Mouse (Mus musculus): ENCODE data around the gene Nhej1. TPM values are rescaled to one million over a fixed set of nuclear protein-coding genes. Genes with fewer than 3 reads are reported as not detected.

Nhej1 gene
- total RNA-seq, 4 experiments from 2014 or later: 4.3 to 5.7 (median 4.7) TPM

GRCm38 (mm10) chr1:74936221-74936830 lies 188.7 kb downstream of the Nhej1 start:
- no peak for DNase-seq (ENCODE audit: low spot score in 2 of 2)

GRCm38 (mm10) chr1:74935402-74935801 lies 189.6 kb downstream of the Nhej1 start, which contains the start of gene Cfap65:
Cfap65 (minus strand) TSS chr1:74935599.
- no peak for DNase-seq (ENCODE audit: low spot score in 2 of 2)

- DNase-seq (ENCODE audit: low spot score in 2 of 2): no peak
These were observed 197.2 kb downstream of the Nhej1 start for GRCm38 (mm10) chr1:74927621-74928296.

GRCm38 (mm10) chr1:74926721-74927120 lies 198.3 kb downstream of the Nhej1 start:
- DNase-seq (ENCODE audit: low spot score in 2 of 2): no peak

- no peak for DNase-seq (ENCODE audit: low spot score in 2 of 2)
These were observed 200.5 kb downstream of the Nhej1 start for GRCm38 (mm10) chr1:74924464-74924863.

Other genes with a start within 250 kb of the Nhej1 start
- not detected for gene Fev, start 239.8 kb downstream of the Nhej1 start, total RNA-seq (2022)
- not detected for gene Cryba2, start 232.1 kb downstream of the Nhej1 start, total RNA-seq (2022)
- gene Cfap65, start 189.6 kb downstream of the Nhej1 start, total RNA-seq (2022): not detected
- under 1 TPM in 2 of 4 experiments, not detected in 2; 0.16 to 0.19 TPM for gene Ihh, start 173.5 kb downstream of the Nhej1 start, total RNA-seq (2022)
- gene Slc23a3, start 8.7 kb upstream of the Nhej1 start, total RNA-seq (2022): under 1 TPM in 2 of 4 experiments, not detected in 2; 0.22 to 0.27 TPM
- 10 to 100 TPM; 15.6 to 18.5 (median 15.9) TPM for gene Cnppd1, start 17.5 kb upstream of the Nhej1 start, total RNA-seq (2022)
- gene Retreg2, start 17.6 kb upstream of the Nhej1 start, total RNA-seq (2022): 10 to 100 TPM in 1 of 4 experiments, 1 to 10 TPM in 3; 7.6 to 10.3 (median 9.2) TPM
- 10 to 100 TPM; 14.1 to 20.1 (median 15.3) TPM for gene Zfand2b, start 43.4 kb upstream of the Nhej1 start, total RNA-seq (2022)
- gene Abcb6, start 55.2 kb upstream of the Nhej1 start, total RNA-seq (2022): 10 to 100 TPM; 18.4 to 20.8 (median 19.1) TPM
- gene Ankzf1, start 67.0 kb upstream of the Nhej1 start, total RNA-seq (2022): 1 to 10 TPM; 3.4 to 5.9 (median 4.2) TPM
- gene Atg9a, start 67.0 kb upstream of the Nhej1 start, total RNA-seq (2022): 100 to 1,000 TPM in 3 of 4 experiments, 10 to 100 TPM in 1; 98.1 to 122 (median 111) TPM
- gene Glb1l, start 85.6 kb upstream of the Nhej1 start, total RNA-seq (2022): 1 to 10 TPM in 2 of 4 experiments, under 1 TPM in 2; 0.73 to 2.3 (median 1.3) TPM
- gene Stk16, start 85.6 kb upstream of the Nhej1 start, total RNA-seq (2022): 10 to 100 TPM; 15.2 to 20.5 (median 19.6) TPM
- gene Tuba4a, start 94.7 kb upstream of the Nhej1 start, total RNA-seq (2022): 1,000 to 10,000 TPM; 1,243 to 1,380 (median 1,348) TPM
- not detected for gene A630095N17Rik, start 106.9 kb upstream of the Nhej1 start, total RNA-seq (2022)
- gene Dnajb2, start 111.2 kb upstream of the Nhej1 start, total RNA-seq (2022): 10 to 100 TPM; 84.3 to 97.1 (median 85.1) TPM
- under 1 TPM in 3 of 4 experiments, not detected in 1; 0.07 to 0.31 (median 0.08) TPM for gene Ptprn, start 139.3 kb upstream of the Nhej1 start, total RNA-seq (2022)
- not detected for gene Resp18, start 153.2 kb upstream of the Nhej1 start, total RNA-seq (2022)
- 10 to 100 TPM; 38.7 to 46.5 (median 44.1) TPM for gene Dnpep, start 192.8 kb upstream of the Nhej1 start, total RNA-seq (2022)
- 1,000 to 10,000 TPM; 2,187 to 2,605 (median 2,481) TPM for gene Des, start 235.1 kb upstream of the Nhej1 start, total RNA-seq (2022)